Mouse (Mus musculus) spleen, postnatal 10 days (tissue): ENCODE measurements around the gene Ppfia3.

Experiments used
- DNase-seq, 2 experiments: peaks; one replicate each; pipeline ENCODE4 v3.0.0; 2021 to 2022; ENCODE audit warnings: low spot score in 2 of 2

Ppfia3 gene

GRCm38 (mm10) chr7:45312686-45313453 is 53.9 kb downstream of the Ppfia3 start:
- DNase-seq: no peak

- no peak for DNase-seq
Observed at GRCm38 (mm10) chr7:45312023-45312422, 54.8 kb downstream of the Ppfia3 start.

DNA sequence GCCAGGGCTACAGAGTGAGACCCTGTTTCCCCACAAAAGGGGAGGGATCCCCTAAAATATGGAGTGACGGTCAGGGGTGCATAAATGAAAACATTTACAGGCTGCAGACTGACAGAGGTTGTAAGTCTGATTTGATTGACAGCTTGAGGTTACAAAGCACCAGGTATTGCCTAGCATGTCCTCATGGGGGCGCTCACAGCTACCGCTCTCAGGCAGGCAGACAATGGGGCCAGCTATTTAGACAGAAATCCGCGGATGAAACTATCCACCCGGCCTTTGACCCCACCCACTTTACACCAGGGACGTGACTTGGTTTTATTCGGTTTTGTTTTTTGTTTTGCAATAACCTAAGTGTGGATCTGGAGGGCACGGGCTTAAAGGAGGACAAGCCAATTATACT is 57.4 kb downstream of the Ppfia3 start:
- DNase-seq: peak in 1 of 2 experiments; percentile 73

DNA sequence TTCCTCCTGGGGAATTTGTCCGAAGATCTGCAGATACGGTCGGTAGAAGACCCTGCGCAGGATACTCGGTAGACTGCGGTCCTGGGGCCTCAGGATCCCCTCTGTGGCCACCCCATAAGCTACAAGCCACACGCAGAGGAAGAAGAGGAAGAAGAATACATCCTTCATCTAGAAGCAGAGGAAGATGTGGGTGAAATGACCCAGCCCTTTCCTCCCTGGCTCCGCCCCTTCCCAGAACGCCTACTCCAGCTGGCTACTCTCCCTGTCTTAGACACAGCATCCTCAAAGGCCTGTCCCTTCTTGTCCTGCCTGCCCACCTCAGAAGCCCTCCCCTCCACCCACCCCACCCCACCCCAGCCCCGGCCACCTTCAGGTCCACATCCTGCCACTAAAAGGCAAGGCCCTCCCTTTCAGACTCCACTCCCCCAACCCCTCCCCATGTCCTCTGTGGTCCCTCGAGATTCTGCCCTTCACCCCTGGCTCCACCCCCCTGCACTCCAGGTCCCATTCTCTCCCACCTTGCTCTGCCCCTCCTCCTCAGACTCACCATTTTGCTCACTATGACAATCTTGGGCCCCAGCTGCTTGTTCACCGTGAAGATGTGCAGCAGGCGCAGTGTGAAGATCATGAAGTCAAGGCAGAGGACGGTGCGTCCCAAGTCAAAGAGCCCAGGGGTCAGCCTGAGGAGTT is 58.1 kb downstream of the Ppfia3 start:
- no peak for DNase-seq

DNA sequence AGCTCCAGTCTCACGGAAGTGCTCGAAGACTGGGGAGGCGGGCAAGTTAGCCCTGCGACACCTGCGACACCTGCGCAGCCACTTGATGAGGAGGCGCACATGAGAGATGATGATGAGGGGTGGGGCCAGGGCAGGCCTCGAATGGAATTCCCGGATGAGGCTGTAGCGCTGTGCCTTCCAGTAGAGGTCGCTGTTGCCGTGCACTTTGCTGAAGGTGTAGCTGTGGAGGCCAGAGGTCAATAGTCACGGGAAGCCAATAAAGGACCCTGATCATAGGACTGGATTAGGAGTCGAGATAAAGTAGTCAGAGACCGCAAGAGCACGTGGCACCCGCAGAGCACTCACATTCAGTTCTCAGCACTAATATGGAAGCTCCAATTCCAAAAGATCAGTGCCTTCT is 61.5 kb downstream of the Ppfia3 start:
- peak; percentile 14 to 68 for DNase-seq

- DNase-seq: no peak
Observed at GRCm38 (mm10) chr7:45304869-45305268, 62.0 kb downstream of the Ppfia3 start.

DNA sequence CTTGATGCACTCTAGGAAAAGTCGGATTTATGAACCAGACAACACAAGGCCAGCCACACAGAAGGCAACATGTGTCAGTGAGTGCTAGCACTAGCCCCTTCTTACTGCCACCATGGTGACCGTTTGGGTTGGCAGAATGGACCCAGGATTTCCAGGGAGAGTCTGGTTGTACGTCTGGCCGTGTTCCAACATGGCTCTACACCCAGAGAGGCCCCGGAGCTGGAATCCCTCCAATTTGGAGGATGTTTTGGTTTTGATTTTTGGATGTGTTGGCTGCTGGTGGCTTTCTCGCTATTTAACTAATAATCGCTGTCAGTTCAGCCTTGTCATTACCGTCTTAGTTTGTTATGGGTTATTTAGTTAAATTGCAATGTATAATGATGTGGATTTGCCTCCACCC is 64.2 kb downstream of the Ppfia3 start:
- DNase-seq: no peak

- peak; percentile 16 to 59 for DNase-seq
Observed at GRCm38 (mm10) chr7:45300270-45300669, 66.5 kb downstream of the Ppfia3 start.

DNA sequence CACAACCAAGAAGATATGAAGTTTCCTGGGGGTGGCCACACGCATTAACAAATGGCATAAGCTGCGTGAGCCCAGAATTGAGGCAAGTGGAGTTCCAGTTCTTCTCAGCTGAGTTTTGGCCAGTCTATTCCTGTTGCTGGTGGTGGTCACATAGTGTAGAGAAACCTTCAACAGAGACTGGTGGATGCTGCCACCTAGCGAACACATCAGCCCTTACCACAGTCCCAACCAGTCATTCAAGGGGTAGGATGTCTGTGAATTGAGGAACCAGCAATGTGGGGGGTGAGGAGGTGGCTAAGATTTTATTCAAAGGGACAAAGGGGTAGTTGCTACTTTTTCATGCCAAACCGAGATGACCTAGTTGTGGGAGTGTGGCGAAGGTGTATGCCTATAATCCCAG is 67.1 kb downstream of the Ppfia3 start:
- peak; percentile 13 to 77 for DNase-seq

GRCm38 (mm10) chr7:45297563-45297962 is 69.3 kb downstream of the Ppfia3 start:
- no peak for DNase-seq

DNA sequence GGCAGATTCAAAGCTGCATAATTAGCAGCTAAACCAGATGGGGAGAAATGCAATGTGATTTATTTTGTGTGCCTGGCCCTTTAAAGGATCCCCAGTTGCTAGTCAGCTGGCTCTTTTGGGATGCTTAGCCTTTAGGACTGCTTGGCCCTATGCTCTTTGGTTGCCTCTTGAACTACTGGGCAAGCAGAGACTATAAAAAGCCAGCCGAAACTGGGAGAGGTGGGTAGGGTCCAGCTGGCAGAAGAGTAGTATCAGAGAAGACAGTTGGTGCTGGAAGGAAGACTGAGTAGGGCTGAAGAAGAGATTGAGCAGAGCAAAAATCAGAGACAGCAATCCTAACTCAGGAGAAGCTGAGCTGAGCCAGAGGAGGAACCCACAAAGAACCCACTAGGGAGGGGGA is 70.2 kb downstream of the Ppfia3 start:
- no peak for DNase-seq
